Mouse (Mus musculus) cerebellum, adult 8-10 months (tissue): ENCODE data around the gene Sorcs2.
"Not testable (repeated sequence)": the region's sequence is repeated elsewhere in the genome, so short reads cannot be mapped to it uniquely, and the experiment has no call there.

ENCODE experiments used
- DNase-seq: peaks from one replicate; pipeline ENCODE4 v3.0.0; 2022

Sorcs2 gene

GRCm38 (mm10) chr5:36293109-36293900 lies 104.6 kb downstream of the Sorcs2 start:
- no peak for DNase-seq

- DNase-seq, result no peak
Measured at GRCm38 (mm10) chr5:36292321-36292720, 105.6 kb downstream of the Sorcs2 start.

- DNase-seq, result no peak
Measured at GRCm38 (mm10) chr5:36291191-36291590, 106.7 kb downstream of the Sorcs2 start.

GRCm38 (mm10) chr5:36285405-36285804 lies 112.5 kb downstream of the Sorcs2 start:
- no peak for DNase-seq

- no peak for DNase-seq
Measured at GRCm38 (mm10) chr5:36279896-36280295, 118.0 kb downstream of the Sorcs2 start.

GRCm38 (mm10) chr5:36274684-36275394 lies 123.1 kb downstream of the Sorcs2 start:
- no peak for DNase-seq

GRCm38 (mm10) chr5:36267194-36267769 lies 130.7 kb downstream of the Sorcs2 start:
- no peak for DNase-seq

GRCm38 (mm10) chr5:36260862-36261261 lies 137.1 kb downstream of the Sorcs2 start:
- no peak for DNase-seq

- DNase-seq, result no peak
Measured at GRCm38 (mm10) chr5:36259691-36260124, 138.2 kb downstream of the Sorcs2 start.

GRCm38 (mm10) chr5:36258387-36259181 lies 139.4 kb downstream of the Sorcs2 start:
- DNase-seq, result no peak

- no peak for DNase-seq
Measured at GRCm38 (mm10) chr5:36257008-36257407, 140.9 kb downstream of the Sorcs2 start.

- DNase-seq, result no peak
Measured at GRCm38 (mm10) chr5:36254642-36255516, 143.1 kb downstream of the Sorcs2 start.

- DNase-seq, result no peak
Measured at GRCm38 (mm10) chr5:36252746-36253504, 145.0 kb downstream of the Sorcs2 start.

GRCm38 (mm10) chr5:36248022-36248421 lies 149.9 kb downstream of the Sorcs2 start:
- DNase-seq, result no peak

- DNase-seq, result not testable (repeated sequence)
Measured at GRCm38 (mm10) chr5:36237526-36237925, 160.4 kb downstream of the Sorcs2 start.

GRCm38 (mm10) chr5:36230301-36230780 lies 167.6 kb downstream of the Sorcs2 start:
- no peak for DNase-seq

GRCm38 (mm10) chr5:36228405-36229370 lies 169.3 kb downstream of the Sorcs2 start:
- no peak for DNase-seq

GRCm38 (mm10) chr5:36226296-36226695 lies 171.6 kb downstream of the Sorcs2 start:
- DNase-seq, result no peak

GRCm38 (mm10) chr5:36225855-36226254 lies 172.1 kb downstream of the Sorcs2 start:
- no peak for DNase-seq

- DNase-seq, result peak; percentile 19
Measured at GRCm38 (mm10) chr5:36223787-36224186, 174.2 kb downstream of the Sorcs2 start.
